Mouse (Mus musculus) lung, embryonic 16.5 days (tissue): ENCODE data around the gene Pak2. TPM values are rescaled to one million over a fixed set of nuclear protein-coding genes. Genes with fewer than 3 reads are reported as not detected.

Experiments used
- ATAC-seq: fragments of 200-750 bp; cut with Nextera tagmentation; 2 replicates; pipeline ENCODE4 v1.8.0; 2017; ENCODE audit warnings: low read depth, mild to moderate bottlenecking, moderate library complexity
- H3K27ac ChIP-seq: fragments of 300-500 bp; sonication (generic); 2 replicates; pipeline ENCODE4 v1.5.1; 2014; ENCODE audit warnings: mild to moderate bottlenecking, control low read depth, low read length
- H3K27me3 ChIP-seq: fragments of 300-500 bp; sonication (generic); 2 replicates; pipeline ENCODE4 v1.6.1; 2014; ENCODE audit warnings: low read depth, low read length, mixed read lengths; ENCODE audit not compliant: control insufficient read depth, insufficient read depth
- H3K36me3 ChIP-seq: fragments of 300-500 bp; sonication (generic); 2 replicates; pipeline ENCODE4 v1.6.1; 2014; ENCODE audit warnings: low read length; ENCODE audit not compliant: control insufficient read depth, insufficient read depth
- H3K4me1 ChIP-seq: fragments of 300-500 bp; sonication (generic); replicated peaks from 2 replicates; pipeline ENCODE4 v1.6.1; 2014; ENCODE audit warnings: low read length, mixed read lengths; ENCODE audit not compliant: control insufficient read depth, insufficient read depth
- H3K4me2 ChIP-seq: fragments of 300-500 bp; sonication (generic); 2 replicates; pipeline ENCODE4 v1.6.1; 2014; ENCODE audit warnings: low read depth, low read length, control low read depth
- H3K4me3 ChIP-seq: fragments of 300-500 bp; sonication (generic); 2 replicates; pipeline ENCODE4 v1.5.1; 2014; ENCODE audit warnings: mild to moderate bottlenecking, low read length, control low read depth
- H3K9ac ChIP-seq: fragments of 300-500 bp; sonication (generic); 2 replicates; pipeline ENCODE4 v1.6.1; 2014; ENCODE audit warnings: low read length, control low read depth
- H3K9me3 ChIP-seq: fragments of 300-500 bp; sonication (generic); 2 replicates; pipeline ENCODE4 v1.6.1; 2016; ENCODE audit warnings: low read length; ENCODE audit not compliant: control insufficient read depth
- WGBS: fragments of 180-500 bp; shearing (Covaris S2); extraction: QIAGEN DNeasy Blood & Tissue Kit; methylation state at CpG from one replicate; pipeline ENCODE4 v1.1.7; 2014; 5-methylcytosine and 5-hydroxymethylcytosine counted together
- polyA plus RNA-seq: library from polyadenylated mRNA; unstranded; fragments of >200 nt; fragmentation: Nextera tagmentation; extraction: Ambion mirVana; gene quantifications from 2 replicates; pipeline ENCODE4 v1.2.1, GENCODE M21; 2015

The Pak2 gene
- polyA plus RNA-seq, 1 experiment from 2014 or later: 36.5 TPM

DNA sequence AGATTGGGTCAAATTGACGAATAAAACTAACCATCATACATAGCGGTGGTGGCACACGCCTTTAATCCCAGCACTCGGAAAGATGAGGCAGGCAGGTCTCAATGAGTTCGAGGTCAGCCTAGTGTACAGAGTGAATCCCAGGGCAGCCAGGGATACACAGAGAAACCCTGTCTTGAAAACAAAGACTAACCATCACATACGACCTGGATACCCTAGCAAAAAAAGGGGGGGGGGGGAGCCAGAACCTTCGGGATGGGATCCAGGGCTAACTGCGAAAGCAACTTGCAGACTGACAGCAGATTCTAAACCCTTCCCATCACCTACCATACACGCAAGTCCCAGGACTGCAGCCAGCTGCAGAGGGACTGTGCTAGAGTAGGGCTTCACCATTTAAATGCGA lies 35.3 kb upstream of the Pak2 start:
- 75% methylated on average over 10 of the region's 10 CpGs for WGBS
- no peak overlapping the region for H3K4me2 ChIP-seq
- peaks cover 12% of the 10 kb centered on the region; the same call in 1 of the 2 replicates for H3K4me1 ChIP-seq
- no peaks in the 10 kb centered on the region for H3K9me3 ChIP-seq
- peak overlapping the region; percentile 18 for H3K27ac ChIP-seq
- H3K9ac ChIP-seq: no peak overlapping the region
- H3K4me3 ChIP-seq: no peak overlapping the region
- ATAC-seq: no peak
- no peaks in the 10 kb centered on the region for H3K36me3 ChIP-seq
- no peaks in the 10 kb centered on the region for H3K27me3 ChIP-seq

DNA sequence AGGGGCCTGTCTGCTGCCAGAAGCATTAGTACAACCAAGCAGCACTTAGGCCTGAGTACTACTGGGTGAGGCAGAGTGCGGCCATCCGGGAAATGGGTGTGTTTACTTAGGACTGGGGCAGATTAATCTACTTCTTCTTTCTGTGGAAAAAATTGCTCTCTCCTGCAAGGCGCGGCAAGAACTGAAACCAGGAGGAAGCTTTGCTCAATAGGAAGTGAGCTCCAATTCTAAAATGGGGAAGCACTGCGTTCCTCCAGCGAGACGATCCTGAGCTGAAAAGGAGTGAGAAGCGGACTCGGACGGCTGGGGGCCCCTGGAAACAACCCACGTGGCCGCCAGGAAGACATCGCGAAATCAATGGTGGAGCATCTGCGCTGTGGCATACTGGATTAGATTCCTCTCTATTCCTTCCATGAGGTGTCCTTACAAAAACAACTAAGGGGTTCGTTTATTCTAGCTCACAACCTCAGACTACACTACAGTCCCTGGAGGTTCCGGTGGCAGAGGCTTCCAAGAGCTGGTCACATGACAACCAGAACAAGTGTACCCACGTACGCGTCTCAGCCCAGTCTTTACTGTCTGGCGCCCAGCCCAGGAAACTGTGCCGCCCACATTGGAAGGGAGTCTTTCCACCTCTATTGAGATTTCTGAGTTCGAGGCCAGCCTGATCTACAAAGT lies 34.5 kb upstream of the Pak2 start:
- H3K4me2 ChIP-seq: peak overlapping the region; percentile 27; the same call in 1 of the 2 replicates
- peak overlapping the region; percentile 73 for H3K27ac ChIP-seq
- H3K9ac ChIP-seq: peak overlapping the region; percentile 39
- H3K36me3 ChIP-seq: peaks cover 2% of the 10 kb centered on the region; the same call in 1 of the 2 replicates
- no peaks in the 10 kb centered on the region for H3K9me3 ChIP-seq
- 50% methylated on average over 23 of the region's 23 CpGs for WGBS
- ATAC-seq: peak; percentile 74
- H3K4me1 ChIP-seq: peaks cover 12% of the 10 kb centered on the region; the same call in 1 of the 2 replicates
- no peaks in the 10 kb centered on the region for H3K27me3 ChIP-seq
- H3K4me3 ChIP-seq: no peak overlapping the region

DNA sequence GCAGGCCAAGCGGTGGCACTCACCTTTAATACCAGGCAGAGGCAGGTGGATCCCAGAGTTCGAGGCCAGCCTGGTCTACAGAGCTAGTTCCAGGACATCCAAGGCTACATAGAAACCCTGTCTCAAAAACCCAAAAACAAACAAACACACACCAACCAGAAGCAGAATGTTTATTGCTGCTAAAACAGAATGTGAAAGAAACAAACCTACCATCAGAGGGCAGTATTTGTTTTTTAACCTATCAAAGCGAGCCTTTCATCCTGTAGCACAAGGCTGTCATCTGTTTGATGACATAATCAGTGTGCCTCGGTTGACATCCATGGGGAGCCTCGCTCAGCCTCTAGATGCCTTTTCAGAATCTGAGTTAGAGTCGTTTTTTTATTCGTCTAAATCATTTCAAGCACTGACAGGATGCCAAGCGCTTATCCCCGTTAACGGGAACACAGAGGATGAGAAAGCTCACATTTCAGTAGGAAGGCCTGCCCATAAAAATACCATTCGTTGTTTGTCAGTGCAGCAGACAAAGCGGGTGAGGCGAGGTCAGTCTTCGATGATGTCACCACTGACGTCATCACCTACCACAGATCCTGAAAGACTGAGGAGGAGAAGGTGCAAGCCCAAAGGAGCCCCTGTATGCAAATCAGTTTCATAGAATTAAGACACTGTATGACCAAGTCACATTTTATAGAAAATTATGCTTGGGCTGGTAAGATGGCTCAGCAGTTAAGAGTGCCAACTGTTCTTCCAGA lies 32.0 kb upstream of the Pak2 start:
- Histone ChIP-seq H3K27me3 (no peaks in the 10 kb centered on the region), H3K4me2 (no peak overlapping the region), H3K36me3 (peaks cover 11% of the 10 kb centered on the region), H3K9ac (no peak overlapping the region), H3K9me3 (no peaks in the 10 kb centered on the region), H3K4me1 (peaks cover 9% of the 10 kb centered on the region; the same call in 1 of the 2 replicates), H3K27ac (no peak overlapping the region), H3K4me3 (no peak overlapping the region)
- ATAC-seq: no peak
- WGBS: 67% methylated on average over 15 of the region's 15 CpGs

DNA sequence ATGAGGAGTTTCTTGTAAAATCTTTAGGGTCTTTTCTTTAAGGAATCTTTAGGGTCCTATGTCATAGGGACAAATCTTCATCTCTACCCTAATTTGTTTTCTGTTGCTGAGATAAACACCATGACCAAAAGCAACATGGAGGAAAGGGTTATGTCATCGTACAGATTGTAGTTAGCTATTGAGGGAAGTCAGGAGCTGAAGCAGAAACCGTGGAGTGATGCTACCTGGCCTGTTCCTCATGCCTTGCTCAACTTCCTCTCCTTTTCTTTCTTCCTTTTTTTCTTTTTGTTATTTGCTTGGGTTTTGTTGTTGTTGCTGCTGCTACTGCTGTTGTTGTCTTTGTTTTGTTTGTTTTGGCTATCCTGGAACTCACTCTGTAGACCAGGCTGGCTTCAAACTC lies 29.4 kb upstream of the Pak2 start:
- Histone ChIP-seq H3K4me2 (no peak overlapping the region), H3K36me3 (peaks cover 18% of the 10 kb centered on the region), H3K9me3 (no peaks in the 10 kb centered on the region; the same call in 1 of the 2 replicates), H3K4me1 (no peaks in the 10 kb centered on the region), H3K9ac (no peak overlapping the region), H3K4me3 (no peak overlapping the region), H3K27ac (no peak overlapping the region), H3K27me3 (no peaks in the 10 kb centered on the region)
- 83% methylated on average over 2 of the region's 2 CpGs for WGBS
- no peak for ATAC-seq

DNA sequence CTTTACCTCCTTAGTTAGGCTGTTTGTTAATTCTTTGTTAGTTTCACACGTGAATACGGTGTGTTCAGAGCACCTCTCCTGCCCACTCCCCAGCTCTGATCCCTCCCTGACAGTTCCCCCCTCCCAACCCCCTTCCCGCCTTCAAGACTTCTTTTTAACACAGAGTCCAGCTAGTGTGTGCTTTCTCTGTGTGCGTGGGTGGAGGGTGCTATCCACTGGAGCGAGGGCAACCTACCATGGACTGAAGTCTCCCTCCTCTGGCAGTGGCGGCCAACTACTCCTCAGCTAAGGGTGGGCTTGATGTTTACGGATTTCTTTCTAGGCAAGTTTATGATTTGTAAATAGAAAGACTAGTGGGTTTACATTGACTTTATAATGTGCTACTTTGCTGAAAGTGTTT lies 29.0 kb upstream of the Pak2 start:
- H3K36me3 ChIP-seq: peaks cover 19% of the 10 kb centered on the region
- H3K4me2 ChIP-seq: no peak overlapping the region
- H3K4me1 ChIP-seq: no peaks in the 10 kb centered on the region
- no peak overlapping the region for H3K27ac ChIP-seq
- WGBS: 79% methylated on average over 7 of the region's 7 CpGs
- H3K9me3 ChIP-seq: no peaks in the 10 kb centered on the region; the same call in 1 of the 2 replicates
- no peaks in the 10 kb centered on the region for H3K27me3 ChIP-seq
- H3K4me3 ChIP-seq: no peak overlapping the region
- H3K9ac ChIP-seq: no peak overlapping the region
- ATAC-seq: no peak

DNA sequence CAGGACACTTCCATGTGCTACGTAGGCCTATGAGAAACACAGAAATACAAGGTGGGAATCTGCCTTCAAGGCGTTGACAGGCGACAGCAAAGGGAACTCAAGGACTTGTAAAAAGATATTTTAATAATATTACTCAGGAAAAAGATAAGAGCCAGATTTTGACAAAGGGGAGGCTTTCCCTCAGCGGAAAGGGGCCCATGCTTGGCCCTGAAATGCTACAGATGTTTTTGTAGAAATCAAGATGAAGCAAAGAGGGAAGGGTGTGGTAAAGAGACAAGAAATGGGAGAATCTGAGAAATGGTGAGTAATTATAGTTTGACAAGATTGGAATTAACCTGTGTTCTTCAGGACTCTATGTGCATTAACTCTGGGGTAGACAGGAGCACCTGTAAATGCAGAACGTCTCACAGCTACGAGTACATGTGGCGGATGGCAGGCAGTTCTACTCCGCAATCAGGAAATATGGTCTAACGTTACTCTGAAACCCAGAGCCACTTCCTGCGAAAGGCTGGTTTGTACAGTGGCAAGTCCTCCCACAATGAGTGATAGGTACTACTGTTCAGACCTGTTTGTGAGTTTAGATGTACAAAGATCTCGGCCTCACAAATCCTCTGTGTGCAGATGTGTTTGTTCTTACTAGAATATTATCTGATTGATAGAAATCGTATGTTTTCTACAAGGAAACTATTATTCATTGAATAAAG lies 28.4 kb upstream of the Pak2 start:
- no peak for ATAC-seq
- H3K27ac ChIP-seq: no peak overlapping the region
- no peaks in the 10 kb centered on the region for H3K27me3 ChIP-seq
- no peak overlapping the region for H3K4me3 ChIP-seq
- no peaks in the 10 kb centered on the region; the same call in 1 of the 2 replicates for H3K9me3 ChIP-seq
- no peak overlapping the region for H3K9ac ChIP-seq
- WGBS: 86% methylated on average over 12 of the region's 12 CpGs
- no peaks in the 10 kb centered on the region for H3K4me1 ChIP-seq
- no peak overlapping the region for H3K4me2 ChIP-seq
- peaks cover 19% of the 10 kb centered on the region for H3K36me3 ChIP-seq

DNA sequence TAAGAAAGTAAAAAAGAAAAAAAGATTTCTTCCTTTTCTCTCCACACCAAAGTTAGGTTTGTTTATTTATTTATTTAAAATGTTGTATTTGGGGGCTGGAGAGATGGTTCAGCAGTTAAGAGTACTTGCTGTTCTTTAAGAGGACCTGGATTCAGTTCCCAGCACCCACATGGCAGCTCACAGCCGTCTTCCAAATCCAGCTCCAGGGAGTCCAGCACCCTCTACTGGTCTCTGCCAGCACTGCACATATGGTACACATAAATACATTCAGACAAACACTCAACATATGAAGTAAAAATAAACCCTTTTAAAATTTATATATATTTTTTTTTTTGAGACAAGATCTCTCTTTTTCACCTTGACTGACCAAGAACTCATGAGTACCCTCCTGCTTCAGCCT lies 26.6 kb upstream of the Pak2 start:
- no peaks in the 10 kb centered on the region for H3K4me1 ChIP-seq
- no peak overlapping the region for H3K4me2 ChIP-seq
- H3K27ac ChIP-seq: no peak overlapping the region
- H3K9ac ChIP-seq: no peak overlapping the region
- H3K27me3 ChIP-seq: no peaks in the 10 kb centered on the region
- H3K4me3 ChIP-seq: no peak overlapping the region
- no peak for ATAC-seq
- H3K36me3 ChIP-seq: peaks cover 19% of the 10 kb centered on the region
- 85% methylated on average over 1 of the region's 1 CpGs for WGBS
- no peaks in the 10 kb centered on the region; the same call in 1 of the 2 replicates for H3K9me3 ChIP-seq

DNA sequence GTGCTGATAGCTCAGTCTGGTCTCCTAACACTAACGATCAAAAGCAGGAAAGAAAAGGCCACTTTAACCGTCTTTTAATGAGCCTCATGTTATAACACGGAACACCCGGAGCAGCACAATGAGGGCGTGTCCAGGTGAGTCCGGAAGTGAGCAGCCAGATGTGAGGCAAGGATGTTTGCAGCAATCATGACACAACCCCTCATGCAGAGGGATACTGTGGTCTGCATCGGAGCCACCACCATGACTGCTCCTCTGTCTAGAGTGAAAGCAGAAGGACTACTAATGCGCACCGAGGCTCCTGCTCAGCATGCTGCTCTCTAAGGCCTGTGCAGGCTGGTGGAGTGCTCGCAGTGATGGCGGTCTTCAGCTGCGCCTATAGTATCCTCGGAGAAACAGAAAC lies 23.2 kb upstream of the Pak2 start:
- Histone ChIP-seq H3K9me3 (no peaks in the 10 kb centered on the region; the same call in 1 of the 2 replicates), H3K4me3 (no peak overlapping the region), H3K27me3 (no peaks in the 10 kb centered on the region), H3K36me3 (peaks cover 16% of the 10 kb centered on the region), H3K27ac (no peak overlapping the region), H3K4me2 (no peak overlapping the region), H3K4me1 (peaks cover 14% of the 10 kb centered on the region), H3K9ac (no peak overlapping the region)
- ATAC-seq: no peak
- 89% methylated on average over 13 of the region's 13 CpGs for WGBS

DNA sequence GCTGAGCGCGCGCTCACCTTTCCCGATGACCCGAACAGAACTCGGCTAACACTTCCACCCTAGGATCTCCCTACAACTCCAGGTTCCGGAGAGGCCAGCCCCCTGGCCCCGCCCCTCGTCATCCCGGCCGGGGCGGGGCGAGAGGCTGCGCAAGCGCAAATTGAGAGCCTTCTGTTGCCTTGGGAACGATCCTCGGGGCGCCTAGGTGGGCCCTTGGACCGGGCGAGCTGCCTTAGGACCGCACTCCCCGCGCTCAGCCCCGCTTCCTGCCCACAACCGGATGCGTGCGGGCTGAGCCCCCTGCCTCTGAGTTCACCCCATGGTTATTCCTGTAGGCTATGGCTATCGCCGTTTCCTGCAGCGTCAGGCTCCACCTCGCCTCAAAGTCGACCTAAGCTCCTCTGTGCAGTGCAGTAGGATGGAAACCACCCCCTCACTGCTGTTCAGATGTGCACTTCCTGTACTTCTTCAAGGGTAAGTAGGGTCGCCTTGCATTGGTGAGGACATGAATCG lies 20.6 kb upstream of the Pak2 start, which contains the start of the genes Pigx and Cep19:
Pigx (minus strand) TSS at position 103 of the 513 bp plus-strand sequence.
Cep19 (plus strand) TSS at position 163 of the 513 bp plus-strand sequence.
- H3K27me3 ChIP-seq: no peaks in the 10 kb centered on the region
- ATAC-seq: peak; percentile 98
- peaks cover 5% of the 10 kb centered on the region; the same call in 1 of the 2 replicates for H3K36me3 ChIP-seq
- WGBS: 0% methylated on average over 34 of the region's 34 CpGs
- H3K4me2 ChIP-seq: peak within 1 kb of the TSS; percentile 83
- peak within 1 kb of the TSS; percentile 77 for H3K27ac ChIP-seq
- H3K9me3 ChIP-seq: no peaks in the 10 kb centered on the region
- peak within 1 kb of the TSS; percentile 70 for H3K4me3 ChIP-seq
- peak within 1 kb of the TSS; percentile 85 for H3K9ac ChIP-seq
- H3K4me1 ChIP-seq: peaks cover 14% of the 10 kb centered on the region
